Mouse (Mus musculus) lung, adult 2 months (tissue): ENCODE data around the gene Fut1. TPM values are rescaled to one million over a fixed set of nuclear protein-coding genes. Genes with fewer than 3 reads are reported as not detected.

ENCODE experiments used
- DNase-seq: peaks from one replicate; pipeline ENCODE4 v3.0.0; 2022
- H3K4me1 ChIP-seq: fragments of 200-500 bp; 2 replicates; pipeline ENCODE4 v1.6.1; 2011; ENCODE audit warnings: low read length; ENCODE audit not compliant: control insufficient read depth, insufficient read depth
- H3K4me3 ChIP-seq: fragments of 200-500 bp; replicated peaks from 2 replicates; pipeline ENCODE3; 2011; ENCODE audit warnings: low read depth, mild to moderate bottlenecking, control low read depth, low read length; ENCODE audit errors: extremely low read depth
- CTCF ChIP-seq: fragments of 200-500 bp; IDR thresholded peaks from 2 replicates; pipeline ENCODE4 v1.5.1; 2011; ENCODE audit warnings: mild to moderate bottlenecking, low read length, control low read depth; ENCODE audit not compliant: insufficient read depth
- POLR2A ChIP-seq: fragments of 200-500 bp; IDR thresholded peaks from 2 replicates; pipeline ENCODE4 v1.6.1; 2011; ENCODE audit warnings: low read depth, mild to moderate bottlenecking, control low read depth, low read length, borderline replicate concordance; ENCODE audit errors: extremely low read depth
- WGBS: fragments of 180-500 bp; shearing (Covaris S2); methylation state at CpG from one replicate; pipeline ENCODE4 v1.1.7; 2018; 5-methylcytosine and 5-hydroxymethylcytosine counted together
- polyA plus RNA-seq: library from polyadenylated mRNA; depleted of rRNA; stranded (reverse); fragments of >200 nt; gene quantifications from 2 replicates; pipeline ENCODE4 v1.2.3, GENCODE M21; 2012; rRNA removed

Fut1 gene
- polyA plus RNA-seq, 1 experiment: 0.78 TPM

DNA sequence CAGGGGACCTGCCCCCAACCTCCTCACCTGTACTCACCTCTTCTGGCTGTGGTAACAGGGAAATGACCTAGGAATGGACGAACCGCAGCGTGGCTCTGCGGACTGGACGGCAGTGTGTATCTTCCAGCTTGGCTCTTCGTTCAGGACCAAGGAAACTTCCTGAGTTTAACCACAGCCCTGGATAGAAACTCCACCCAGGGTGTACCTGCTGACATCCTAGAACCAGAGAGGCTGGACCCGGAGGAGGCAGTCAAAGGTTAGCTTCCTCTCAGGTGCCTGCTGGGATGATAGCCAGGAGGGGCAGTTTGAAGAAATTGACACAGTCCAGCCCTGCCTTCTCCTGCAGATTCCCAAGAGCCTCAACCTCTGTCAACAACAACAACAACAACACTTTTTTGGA, 49.1 kb downstream of the Fut1 start, which contains the start of gene Fut2:
Gene Fut2 (minus strand): TSS at position 234 of the 400 bp plus-strand sequence.
- H3K4me3 ChIP-seq: no peak within 1 kb of the TSS
- 69% methylated on average over 7 of the region's 7 CpGs for WGBS
- TF ChIP-seq POLR2A: no peak
- no peak for TF ChIP-seq CTCF
- no peaks in the 10 kb centered on the region for H3K4me1 ChIP-seq
- no peak for DNase-seq

- DNase-seq: no peak
- WGBS: 68% methylated on average over 14 of the region's 14 CpGs
- TF ChIP-seq CTCF (no peak), POLR2A (no peak)
- Histone ChIP-seq H3K4me1 (no peaks in the 10 kb centered on the region), H3K4me3 (no peak overlapping the region)
Measured at GRCm38 (mm10) chr7:45667761-45668160, 50.7 kb downstream of the Fut1 start.

DNA sequence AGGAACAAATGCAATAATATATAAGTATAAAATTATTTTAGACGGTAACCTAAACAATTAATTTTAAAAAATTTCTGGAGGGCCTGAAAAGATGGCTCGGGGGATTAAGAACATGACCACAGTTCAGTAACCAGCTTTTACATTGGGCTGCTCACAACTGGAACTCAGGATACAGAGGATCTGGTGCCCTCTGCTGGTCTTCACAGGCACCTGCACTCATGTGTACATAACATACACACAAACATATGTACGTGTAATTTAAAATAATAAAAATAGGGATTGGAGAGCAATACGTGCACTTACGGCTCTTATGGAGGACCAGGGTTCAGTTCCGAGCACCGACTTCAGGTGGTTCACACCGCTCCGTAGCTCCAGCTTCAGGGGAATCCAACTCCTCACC, 51.8 kb downstream of the Fut1 start:
- no peaks in the 10 kb centered on the region for H3K4me1 ChIP-seq
- no peak for DNase-seq
- 95% methylated on average over 9 of the region's 9 CpGs for WGBS
- H3K4me3 ChIP-seq: no peak overlapping the region
- TF ChIP-seq POLR2A (no peak), CTCF (peak; percentile 12; the same call in 1 of the 2 replicates)

Other genes with a start within 250 kb of the Fut1 start
- 1.4 and 2.2 TPM in 2 replicates for gene Lin7b, start 246.7 kb upstream of the Fut1 start, polyA plus RNA-seq
- 240 and 319 TPM in 2 replicates for gene Snrnp70, start 221.5 kb upstream of the Fut1 start, polyA plus RNA-seq
- gene Kcna7, start 211.6 kb upstream of the Fut1 start, polyA plus RNA-seq: 0.23 and 2.3 TPM in 2 replicates
- gene Ntf5, start 203.6 kb upstream of the Fut1 start, polyA plus RNA-seq: 4.6 and 4.8 TPM in 2 replicates
- gene Lhb, start 196.5 kb upstream of the Fut1 start, polyA plus RNA-seq: 26.5 and 33.4 TPM in 2 replicates
- gene Gys1, start 182.4 kb upstream of the Fut1 start, polyA plus RNA-seq: 33.0 and 39.4 TPM in 2 replicates
- gene Ruvbl2, start 179.2 kb upstream of the Fut1 start, polyA plus RNA-seq: 61.1 and 61.7 TPM in 2 replicates
- gene Ftl1, start 157.4 kb upstream of the Fut1 start, polyA plus RNA-seq: 2,878 and 3,367 TPM in 2 replicates
- gene Bax, start 150.4 kb upstream of the Fut1 start, polyA plus RNA-seq: 117 and 128 TPM in 2 replicates
- gene Tulp2, start 135.4 kb upstream of the Fut1 start, polyA plus RNA-seq: 0.11 and 0.17 TPM in 2 replicates
- not detected in 2 replicates for gene Gm45808, start 130.5 kb upstream of the Fut1 start, polyA plus RNA-seq
- gene Dhdh, start 128.5 kb upstream of the Fut1 start, polyA plus RNA-seq: 4.4 and 5.4 TPM in 2 replicates
- gene Nucb1, start 106.9 kb upstream of the Fut1 start, polyA plus RNA-seq: 420 and 430 TPM in 2 replicates
- gene Ppp1r15a, start 91.0 kb upstream of the Fut1 start, polyA plus RNA-seq: 58.6 and 73.7 TPM in 2 replicates
- 11.8 and 13.1 TPM in 2 replicates for gene Plekha4, start 91.0 kb upstream of the Fut1 start, polyA plus RNA-seq
- 2.1 and 3.0 TPM in 2 replicates for gene Hsd17b14, start 62.4 kb upstream of the Fut1 start, polyA plus RNA-seq
- 44.2 TPM in 2 replicates for gene Bcat2, start 47.1 kb upstream of the Fut1 start, polyA plus RNA-seq
- gene Fgf21, start 1.8 kb upstream of the Fut1 start, polyA plus RNA-seq: not detected in 2 replicates
- gene Izumo1, start 4.5 kb downstream of the Fut1 start, polyA plus RNA-seq: 1.7 and 2.0 TPM in 2 replicates
- gene Rasip1, start 10.2 kb downstream of the Fut1 start, polyA plus RNA-seq: 139 and 181 TPM in 2 replicates
- 8.6 and 13.2 TPM in 2 replicates for gene Mamstr, start 22.7 kb downstream of the Fut1 start, polyA plus RNA-seq
- gene Fut2, start 49.1 kb downstream of the Fut1 start, polyA plus RNA-seq: 1.0 and 4.1 TPM in 2 replicates
- 5.5 and 7.7 TPM in 2 replicates for gene Ntn5, start 66.7 kb downstream of the Fut1 start, polyA plus RNA-seq
- gene Sec1, start 77.1 kb downstream of the Fut1 start, polyA plus RNA-seq: 3.7 and 4.5 TPM in 2 replicates
- 5.1 and 6.2 TPM in 2 replicates for gene Car11, start 82.6 kb downstream of the Fut1 start, polyA plus RNA-seq
- 43.1 and 133 TPM in 2 replicates for gene Dbp, start 87.8 kb downstream of the Fut1 start, polyA plus RNA-seq
- gene Rpl18, start 98.2 kb downstream of the Fut1 start, polyA plus RNA-seq: 1,119 and 1,194 TPM in 2 replicates
- 59.7 and 62.4 TPM in 2 replicates for gene Sphk2, start 100.7 kb downstream of the Fut1 start, polyA plus RNA-seq
- 12.2 and 15.0 TPM in 2 replicates for gene Fam83e, start 103.9 kb downstream of the Fut1 start, polyA plus RNA-seq
- gene Spaca4, start 108.5 kb downstream of the Fut1 start, polyA plus RNA-seq: not detected in 2 replicates
- 0.70 and 1.5 TPM in 2 replicates for gene Lmtk3, start 166.4 kb downstream of the Fut1 start, polyA plus RNA-seq
- 5.5 and 19.3 TPM in 2 replicates for gene Sult2b1, start 167.4 kb downstream of the Fut1 start, polyA plus RNA-seq
- gene Cyth2, start 197.3 kb downstream of the Fut1 start, polyA plus RNA-seq: 42.6 and 57.7 TPM in 2 replicates
- 0.43 and 0.49 TPM in 2 replicates for gene Kcnj14, start 207.5 kb downstream of the Fut1 start, polyA plus RNA-seq
- gene Grwd1, start 213.7 kb downstream of the Fut1 start, polyA plus RNA-seq: 7.9 and 11.8 TPM in 2 replicates